Mouse (Mus musculus) splenic B cell, adult 2 months (primary cell): ENCODE data around the gene Chl1.

ENCODE experiments used
- DNase-seq: peaks from one replicate; pipeline ENCODE4 v3.0.0-alpha.2; 2011; ENCODE audit warnings: low read depth, low spot score
- H3K27me3 ChIP-seq: 2 replicates; pipeline ENCODE4 v1.6.1; 2012; ENCODE audit warnings: mild to moderate bottlenecking, low read length, moderate library complexity, mixed read lengths; ENCODE audit not compliant: control insufficient read depth, poor library complexity, insufficient read depth, severe bottlenecking
- H3K36me3 ChIP-seq: 2 replicates; pipeline ENCODE4 v1.6.1; 2012; ENCODE audit warnings: mild to moderate bottlenecking, low read length, moderate library complexity, mixed read lengths; ENCODE audit not compliant: control insufficient read depth, poor library complexity, insufficient read depth, severe bottlenecking

Gene Chl1

GRCm38 (mm10) chr6:103510392-103511289, at the start of gene Chl1:
Chl1 (plus strand) TSS chr6:103510586.
- no peaks in the 10 kb centered on the region for H3K36me3 ChIP-seq
- no peak for DNase-seq
- H3K27me3 ChIP-seq = no peaks in the 10 kb centered on the region; the same call in 1 of the 2 replicates

DNA sequence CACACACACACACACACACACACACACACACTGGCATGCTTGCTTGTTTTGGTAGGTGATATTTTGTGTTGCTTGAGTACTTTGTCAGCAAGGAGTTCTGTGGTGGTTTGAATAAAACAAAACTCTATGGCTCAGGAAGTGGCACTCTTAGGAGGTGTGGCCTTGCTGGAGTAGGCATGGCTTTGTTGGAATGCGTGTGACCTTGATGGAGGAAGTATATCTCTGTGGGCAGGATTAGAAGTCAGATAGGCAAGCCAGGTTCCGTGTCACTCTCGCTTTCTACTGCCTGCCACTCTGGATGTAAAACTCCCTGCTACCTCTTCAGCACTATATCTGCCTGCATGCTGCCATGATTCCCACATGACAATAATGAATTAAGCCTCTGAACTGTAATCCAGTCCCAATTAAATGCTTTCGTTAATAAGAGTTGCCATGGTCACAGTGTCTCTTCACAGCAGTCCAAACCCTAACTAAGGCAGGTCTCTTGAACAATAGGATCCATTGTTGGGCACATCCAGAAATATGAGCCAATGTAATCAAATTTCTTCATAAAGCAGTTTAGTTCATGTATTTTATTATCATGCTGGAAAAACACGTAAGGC, 44.8 kb upstream of the Chl1 start:
- Histone ChIP-seq H3K36me3 (no peaks in the 10 kb centered on the region), H3K27me3 (no peaks in the 10 kb centered on the region)
- no peak for DNase-seq

- Histone ChIP-seq H3K36me3 (no peaks in the 10 kb centered on the region), H3K27me3 (no peaks in the 10 kb centered on the region)
- DNase-seq = no peak
Measured at GRCm38 (mm10) chr6:103473316-103473715, 37.1 kb upstream of the Chl1 start.

DNA sequence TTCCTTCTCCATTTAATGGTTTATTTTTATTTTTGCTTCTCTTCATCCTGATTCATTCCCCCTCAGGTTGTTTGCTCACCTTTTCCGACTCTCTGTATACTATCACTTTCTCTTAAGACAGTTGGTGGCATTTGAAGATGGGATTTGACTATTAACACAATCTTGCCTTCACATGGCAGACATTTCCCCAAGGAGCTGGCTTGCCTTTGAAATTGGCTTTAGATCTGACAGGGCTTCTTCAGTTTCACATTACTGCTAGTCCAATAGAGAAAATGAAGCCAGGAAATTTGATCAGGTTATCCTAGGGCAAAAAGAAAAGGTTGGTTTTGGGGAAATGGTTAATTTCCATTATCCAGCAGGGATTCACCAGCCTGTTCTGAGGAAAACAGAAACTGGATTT, 23.2 kb upstream of the Chl1 start:
- Histone ChIP-seq H3K27me3 (no peaks in the 10 kb centered on the region), H3K36me3 (no peaks in the 10 kb centered on the region)
- DNase-seq = no peak

- Histone ChIP-seq H3K36me3 (no peaks in the 10 kb centered on the region), H3K27me3 (no peaks in the 10 kb centered on the region)
- DNase-seq = no peak
Measured at GRCm38 (mm10) chr6:103498404-103498803, 12.0 kb upstream of the Chl1 start.

DNA sequence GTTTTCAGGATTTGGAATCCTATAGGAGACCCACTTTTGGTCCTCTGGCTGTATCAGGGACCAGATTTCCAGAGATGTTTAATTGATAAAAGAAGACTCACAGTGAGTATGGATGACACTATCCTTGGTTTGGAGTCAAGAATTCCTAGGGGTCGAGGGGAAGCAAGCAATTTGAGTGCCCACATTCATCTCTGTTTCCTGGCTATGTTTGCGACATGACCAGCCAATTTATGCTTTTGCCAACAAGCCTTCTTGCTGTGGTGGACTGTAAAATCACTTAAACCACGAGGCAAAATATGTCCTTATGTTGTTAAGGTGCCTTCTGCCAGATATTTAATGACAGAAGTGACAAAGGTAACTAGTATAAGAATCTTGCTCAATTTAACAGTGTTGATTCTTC, 6.3 kb upstream of the Chl1 start:
- Histone ChIP-seq H3K36me3 (no peaks in the 10 kb centered on the region), H3K27me3 (no peaks in the 10 kb centered on the region)
- no peak for DNase-seq

GRCm38 (mm10) chr6:103507751-103508575, 2.4 kb upstream of the Chl1 start:
- DNase-seq = no peak
- Histone ChIP-seq H3K27me3 (no peaks in the 10 kb centered on the region; the same call in 1 of the 2 replicates), H3K36me3 (no peaks in the 10 kb centered on the region)

GRCm38 (mm10) chr6:103509596-103509995, 790 bp upstream of the Chl1 start:
- H3K36me3 ChIP-seq = no peaks in the 10 kb centered on the region
- DNase-seq = no peak
- no peaks in the 10 kb centered on the region; the same call in 1 of the 2 replicates for H3K27me3 ChIP-seq

DNA sequence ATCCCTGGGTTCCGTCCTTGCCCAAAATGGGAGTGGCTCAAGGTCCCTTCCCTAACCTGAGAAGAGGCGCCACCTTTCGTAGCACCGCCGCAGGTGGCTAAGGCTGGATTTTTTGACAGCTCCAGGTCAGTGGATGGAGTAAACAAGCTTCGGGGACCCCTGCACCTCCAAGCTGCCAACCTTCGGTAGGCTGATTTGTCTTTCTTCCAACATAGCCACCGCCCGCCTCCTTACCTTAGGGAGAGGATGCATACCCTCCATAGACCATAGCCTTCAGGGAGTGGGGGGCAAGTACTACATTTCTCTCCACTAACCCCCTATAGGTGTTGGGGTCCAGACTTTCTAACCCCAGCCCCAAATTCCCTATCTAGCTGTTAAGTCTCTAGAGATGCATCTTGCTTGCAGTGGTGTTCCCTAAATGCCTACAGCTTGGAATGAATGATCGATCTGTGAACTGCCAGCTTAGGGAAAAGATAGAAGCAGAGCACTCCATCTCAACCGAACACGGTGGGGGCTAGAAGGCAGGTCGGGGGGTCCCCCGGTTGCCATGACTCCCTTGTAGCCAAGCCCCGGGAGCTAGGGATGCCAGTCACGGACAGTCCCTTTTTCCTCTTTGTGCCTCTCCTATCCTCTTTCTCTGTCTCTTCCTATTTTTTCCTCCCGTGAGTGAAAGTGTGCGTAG, 1.0 kb downstream of the Chl1 start:
- Histone ChIP-seq H3K36me3 (no peaks in the 10 kb centered on the region), H3K27me3 (no peaks in the 10 kb centered on the region; the same call in 1 of the 2 replicates)
- DNase-seq = no peak

- no peak for DNase-seq
- no peaks in the 10 kb centered on the region for H3K36me3 ChIP-seq
- no peaks in the 10 kb centered on the region; the same call in 1 of the 2 replicates for H3K27me3 ChIP-seq
Measured at GRCm38 (mm10) chr6:103511972-103512565, 1.7 kb downstream of the Chl1 start.

- Histone ChIP-seq H3K36me3 (no peaks in the 10 kb centered on the region), H3K27me3 (no peaks in the 10 kb centered on the region; the same call in 1 of the 2 replicates)
- no peak for DNase-seq
Measured at GRCm38 (mm10) chr6:103512911-103513321, 2.5 kb downstream of the Chl1 start.

DNA sequence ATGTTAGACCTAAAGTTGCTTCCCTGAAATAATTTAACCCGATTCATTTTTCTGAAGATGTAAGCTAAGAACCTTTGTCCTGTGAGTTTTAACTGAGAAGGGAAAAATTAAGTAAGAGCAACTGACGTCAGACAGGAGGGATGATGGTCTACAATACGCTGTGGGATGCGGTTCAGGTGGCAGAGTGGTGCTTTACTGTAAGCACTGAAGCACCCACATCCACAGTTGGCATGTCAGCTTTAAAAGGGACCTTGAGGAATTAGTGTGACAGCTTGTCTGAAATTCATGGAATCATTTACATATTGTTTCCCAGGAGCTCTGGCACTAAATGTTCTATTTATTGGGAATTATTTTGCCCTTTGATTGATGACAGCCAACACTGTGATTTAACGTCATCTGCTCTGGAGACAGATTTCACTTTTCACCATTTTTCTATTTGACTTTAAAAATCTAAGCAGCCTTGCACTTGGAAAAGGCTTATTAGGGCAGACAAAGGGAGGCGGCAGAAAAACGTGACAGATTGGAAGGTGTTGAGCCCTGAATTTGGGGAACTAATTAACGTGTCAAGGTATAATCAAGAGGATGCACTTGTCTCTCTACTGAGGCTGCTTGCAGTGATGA, 3.3 kb downstream of the Chl1 start:
- Histone ChIP-seq H3K27me3 (no peaks in the 10 kb centered on the region; the same call in 1 of the 2 replicates), H3K36me3 (no peaks in the 10 kb centered on the region)
- no peak for DNase-seq

DNA sequence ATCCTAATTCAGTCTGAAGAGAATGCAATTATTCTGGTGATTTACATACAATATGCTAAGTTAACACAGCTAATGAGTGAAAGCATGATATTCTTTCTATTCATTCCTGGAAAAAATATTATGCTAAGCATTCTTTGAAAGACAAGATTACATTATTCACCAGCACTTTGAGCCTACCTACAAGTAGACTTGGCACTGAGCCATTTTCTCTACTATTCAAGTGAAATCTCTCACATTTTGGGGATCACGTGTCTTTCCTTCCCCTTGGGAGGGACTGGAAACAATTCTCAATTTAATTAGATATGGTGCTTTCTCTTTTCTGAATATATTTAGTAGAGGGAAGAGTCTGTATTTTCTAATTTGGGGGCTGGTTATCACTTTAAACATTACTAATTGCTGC, 4.0 kb downstream of the Chl1 start:
- Histone ChIP-seq H3K36me3 (no peaks in the 10 kb centered on the region), H3K27me3 (no peaks in the 10 kb centered on the region; the same call in 1 of the 2 replicates)
- DNase-seq = no peak
